Mouse (Mus musculus): ENCODE measurements around the gene Spg21. TPM values are rescaled to one million over a fixed set of nuclear protein-coding genes. Genes with fewer than 3 reads are reported as not detected.

The Spg21 gene
- total RNA-seq (2012; rRNA removed): 40.4 and 43.2 TPM in 2 replicates
- 131 and 136 TPM in 2 replicates for total RNA-seq (2014; rRNA removed)
- polyA plus RNA-seq (2012; ENCODE audit: insufficient read length, low read depth): 43.4 and 48.9 TPM in 2 replicates

- dilution Hi-C loops (cut with MboI; ENCODE audit: extremely low pct_ligation_motif_present, extremely low pct_unique_long_range_greater_than_20kb, low sequenced_read_pairs): no loop called here
- in situ Hi-C loops (cut with MboI; ENCODE audit: low pct_ligation_motif_present, low pct_unique_long_range_greater_than_20kb, low sequenced_read_pairs): no loop called here
- H3K79me2 ChIP-seq (replicated peaks; ENCODE audit: control insufficient read depth, extremely low read depth, insufficient read depth, poor library complexity, severe bottlenecking): peaks cover 10% of the 10 kb centered on the region
- TF ChIP-seq NELFE (IDR thresholded peaks at IDR 0.05; ENCODE audit: low read depth, low read length): peak; percentile 70; the same call in 1 of the 2 replicates
- TF ChIP-seq MEF2A (IDR thresholded peaks at IDR 0.05; ENCODE audit: borderline replicate concordance, low read depth, low read length): 0 out of 2 replicates have a peak, but pooled peaks have one; percentile 34
- TF ChIP-seq TCF12 (IDR thresholded peaks at IDR 0.05; ENCODE audit: low read depth, low read length): peak; percentile 68; the same call in 1 of the 2 replicates
- TF ChIP-seq MXI1 (IDR thresholded peaks at IDR 0.05; ENCODE audit: low read depth, low read length): peak; percentile 92
- TF ChIP-seq MAFK (IDR thresholded peaks at IDR 0.05; ENCODE audit: insufficient replicate concordance, low read length): no peak
- TF ChIP-seq TBP (conservative IDR thresholded peaks at IDR 0.05; ENCODE audit: low read depth, low read length): no peak
- no peak for TF ChIP-seq E2F4 (IDR thresholded peaks at IDR 0.05; ENCODE audit: insufficient replicate concordance, low read depth, low read length)
- peak; percentile 87 for TF ChIP-seq SIN3A (IDR thresholded peaks at IDR 0.05; ENCODE audit: low read length)
- peak; percentile 75 for TF ChIP-seq POLR2A (IDR thresholded peaks at IDR 0.05; ENCODE audit: low read depth, low read length)
- 0 out of 2 replicates have a peak, but pooled peaks have one; percentile 40 for TF ChIP-seq HCFC1 (IDR thresholded peaks at IDR 0.05; ENCODE audit: low read depth, low read length)
- TF ChIP-seq ELF1 (IDR thresholded peaks at IDR 0.05; ENCODE audit: low read depth, low read length): peak; percentile 99
- peak; percentile 55; the same call in 1 of the 2 replicates for TF ChIP-seq MAX (IDR thresholded peaks at IDR 0.05; ENCODE audit: low read length)
- TF ChIP-seq RCOR1 (conservative IDR thresholded peaks at IDR 0.05; ENCODE audit: low read depth, low read length): no peak
- TF ChIP-seq IRF4 (IDR thresholded peaks at IDR 0.05; ENCODE audit: low read depth, low read length): peak; percentile 63; the same call in 1 of the 2 replicates
- peak; percentile 58 for TF ChIP-seq NRF1 (IDR thresholded peaks at IDR 0.05; ENCODE audit: low read depth, low read length)
- TF ChIP-seq BHLHE40 (IDR thresholded peaks at IDR 0.05; ENCODE audit: low read depth, low read length): peak; percentile 92
- peaks cover 5% of the 10 kb centered on the region for H3K9me3 ChIP-seq (replicated peaks; ENCODE audit: low read length)
- peak within 1 kb of the TSS; percentile 60 for H3K9ac ChIP-seq (ENCODE audit: insufficient read depth, low read depth)
- peaks cover 8 to 22% of the 10 kb centered on the region in 2 experiments for H3K36me3 ChIP-seq (replicated peaks in 1 of 2; ENCODE audit: control insufficient read depth in 1 of 2, insufficient read depth in 1 of 2, low read length in 1 of 2)
- peaks cover 5 to 21% of the 10 kb centered on the region in 2 experiments for H3K4me1 ChIP-seq (ENCODE audit: control insufficient read depth in 1 of 2, insufficient read depth in 2 of 2)
- H3K27ac ChIP-seq (ENCODE audit: insufficient read depth, low read depth): peak within 1 kb of the TSS; percentile 26; the same call in 1 of the 2 replicates
- no peaks in the 10 kb centered on the region for H3K27me3 ChIP-seq (replicated peaks)
- peak; percentile 89 for DNase-seq (ENCODE audit: extremely low read depth)
- H3K4me3 ChIP-seq (replicated peaks in 1 of 3; ENCODE audit: low read depth in 2 of 3, low read length in 2 of 3, poor library complexity in 1 of 3): peak within 1 kb of the TSS; percentile 82 to 95 (median 90)
- H3K4me2 ChIP-seq (ENCODE audit: insufficient read depth, low read depth, poor library complexity, severe bottlenecking): peak within 1 kb of the TSS; percentile 86
Observed at GRCm38 (mm10) chr9:65460732-65461442, at the start of gene Spg21. Gene Spg21 (plus strand): TSS chr9:65460947.

DNA sequence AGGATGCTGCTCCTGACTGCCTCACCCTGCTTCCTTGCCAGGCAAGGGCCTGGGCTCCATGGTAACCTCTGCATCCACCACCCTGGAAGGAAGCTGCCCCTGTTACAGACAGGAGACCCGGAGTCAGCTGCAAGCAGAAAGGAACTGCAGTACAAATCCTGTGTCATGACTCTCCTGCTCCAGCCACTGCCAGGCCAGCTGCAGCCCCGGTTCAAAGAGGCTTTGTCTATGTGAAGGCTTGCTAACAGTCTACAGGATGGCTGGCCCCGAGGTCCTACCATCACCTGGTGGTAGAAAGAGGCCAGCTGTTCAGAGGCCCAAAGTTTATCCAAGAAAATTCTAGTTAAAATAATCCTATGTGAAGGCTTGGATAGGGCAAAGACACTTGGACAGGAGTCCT, 49.4 kb upstream of the Spg21 start:
- TF ChIP-seq ELF1 (IDR thresholded peaks at IDR 0.05; ENCODE audit: low read depth, low read length): no peak
- TF ChIP-seq JUN (IDR thresholded peaks at IDR 0.05; ENCODE audit: insufficient read depth, low read depth, low read length): no peak
- no peak for TF ChIP-seq SMC3 (IDR thresholded peaks at IDR 0.05; ENCODE audit: low read depth, low read length)
- no peak for TF ChIP-seq MEF2A (IDR thresholded peaks at IDR 0.05; ENCODE audit: borderline replicate concordance, low read depth, low read length)
- no peak for TF ChIP-seq SIN3A (IDR thresholded peaks at IDR 0.05; ENCODE audit: low read length)
- no peak for TF ChIP-seq ZKSCAN1 (IDR thresholded peaks at IDR 0.05; ENCODE audit: borderline replicate concordance, low read depth, low read length)
- TF ChIP-seq E2F4 (IDR thresholded peaks at IDR 0.05; ENCODE audit: insufficient replicate concordance, low read depth, low read length): no peak
- TF ChIP-seq CTCF (conservative IDR thresholded peaks at IDR 0.05 in 1 of 2, IDR thresholded peaks at IDR 0.05 in 1 of 2; ENCODE audit: low read depth in 2 of 2, low read length in 2 of 2): no peak
- no peak for TF ChIP-seq RAD21 (IDR thresholded peaks at IDR 0.05; ENCODE audit: low read depth, low read length)
- no peak for TF ChIP-seq CHD2 (IDR thresholded peaks at IDR 0.05; ENCODE audit: low read length)
- TF ChIP-seq USF1 (IDR thresholded peaks at IDR 0.05; ENCODE audit: low read depth, low read length): no peak
- TF ChIP-seq MYC (IDR thresholded peaks at IDR 0.05; ENCODE audit: low read depth, low read length): no peak
- H3K9ac ChIP-seq (ENCODE audit: insufficient read depth, low read depth): no peak overlapping the region
- dilution Hi-C loops (cut with MboI; ENCODE audit: extremely low pct_ligation_motif_present, extremely low pct_unique_long_range_greater_than_20kb, low sequenced_read_pairs) (no loop called here), in situ Hi-C loops (cut with MboI; ENCODE audit: low pct_ligation_motif_present, low pct_unique_long_range_greater_than_20kb, low sequenced_read_pairs) (no loop called here)
- H3K27me3 ChIP-seq (replicated peaks): peaks cover 3% of the 10 kb centered on the region
- H3K9me3 ChIP-seq (replicated peaks; ENCODE audit: low read length): no peaks in the 10 kb centered on the region
- DNase-seq (ENCODE audit: extremely low read depth): no peak
- no peaks in the 10 kb centered on the region for H3K36me3 ChIP-seq (replicated peaks in 1 of 2; ENCODE audit: control insufficient read depth in 1 of 2, insufficient read depth in 1 of 2, low read length in 1 of 2)
- H3K79me2 ChIP-seq (replicated peaks; ENCODE audit: control insufficient read depth, extremely low read depth, insufficient read depth, poor library complexity, severe bottlenecking): no peaks in the 10 kb centered on the region
- H3K4me2 ChIP-seq (ENCODE audit: insufficient read depth, low read depth, poor library complexity, severe bottlenecking): no peak overlapping the region
- H3K4me3 ChIP-seq (replicated peaks in 1 of 3; ENCODE audit: low read depth in 2 of 3, low read length in 2 of 3, poor library complexity in 1 of 3): no peak overlapping the region
- no peak overlapping the region for H3K27ac ChIP-seq (ENCODE audit: insufficient read depth, low read depth)
- no peaks in the 10 kb centered on the region; a peak in 1 of 4 replicates for H3K4me1 ChIP-seq (ENCODE audit: control insufficient read depth in 1 of 2, insufficient read depth in 2 of 2)
